Mouse (Mus musculus): ENCODE measurements around the gene Wwc2. TPM values are rescaled to one million over a fixed set of nuclear protein-coding genes. Genes with fewer than 3 reads are reported as not detected.

Wwc2 gene
- polyA plus RNA-seq, 1 experiment, result 1.4 TPM

DNA sequence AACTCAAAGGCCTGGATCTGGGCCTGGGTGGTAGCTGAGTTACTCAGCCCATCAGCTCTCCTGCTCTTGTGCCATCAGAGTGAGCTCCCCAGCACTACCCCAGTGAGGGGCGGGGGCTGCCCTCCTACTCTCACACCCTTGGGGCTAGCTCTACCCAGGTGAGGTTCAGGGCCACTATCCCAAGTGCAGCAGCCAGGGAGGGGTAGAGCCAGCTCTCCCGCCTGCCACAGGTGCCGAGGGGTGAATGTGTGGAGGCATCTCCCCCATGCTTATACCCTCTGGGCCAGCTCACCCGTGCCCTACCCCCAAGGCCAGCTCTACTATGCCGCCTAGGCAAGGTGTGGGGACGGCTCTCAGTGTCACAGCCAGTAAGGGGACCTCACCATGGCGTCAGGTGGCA is 75.8 kb downstream of the Wwc2 start:
- no peak for DNase-seq (ENCODE audit: low read depth, low spot score)
- WGBS, result 92% methylated on average over 7 of the region's 7 CpGs

DNA sequence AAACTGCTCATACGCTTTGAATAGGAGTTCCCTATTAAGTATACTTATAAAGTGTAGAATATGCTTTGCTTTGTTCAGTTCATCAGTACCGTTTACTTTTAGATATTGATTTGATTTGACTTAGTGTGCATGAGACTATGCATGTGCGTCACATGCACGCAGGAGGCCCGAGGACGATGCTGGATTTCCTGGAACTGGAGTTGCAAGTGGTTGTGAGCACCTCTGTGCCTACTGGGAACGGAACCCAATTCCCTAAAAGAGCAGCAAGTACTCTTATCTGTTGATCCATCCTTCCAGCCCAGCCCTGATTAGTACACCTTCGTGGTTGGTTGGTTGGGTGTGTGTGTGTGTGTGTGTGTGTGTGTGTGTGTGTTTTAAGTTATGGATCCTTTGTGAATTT is 76.6 kb downstream of the Wwc2 start:
- WGBS, result 93% methylated on average over 8 of the region's 8 CpGs

DNA sequence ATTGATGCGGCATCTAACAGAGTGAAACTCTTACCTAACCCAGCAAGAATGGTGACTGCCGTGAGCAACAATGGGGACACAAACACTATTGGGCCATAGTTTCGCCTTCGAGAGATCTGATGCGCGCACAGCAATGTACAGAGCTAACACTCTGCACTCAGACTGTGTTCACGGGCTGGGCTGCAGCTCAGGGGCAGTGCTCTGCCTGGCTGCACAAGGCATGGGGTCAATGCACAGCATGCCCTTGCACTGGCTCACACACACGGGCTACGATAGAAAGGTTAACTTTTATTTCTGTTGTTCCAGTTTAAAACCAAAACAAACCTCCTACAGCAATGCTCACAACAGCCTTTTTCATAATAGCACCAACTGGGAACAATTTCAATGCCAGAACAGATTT is 77.1 kb downstream of the Wwc2 start:
- no peak for DNase-seq (ENCODE audit: low read depth, low spot score)
- WGBS, result 95% methylated on average over 9 of the region's 9 CpGs

More for the DNA sequence above, 76.6 kb downstream of the Wwc2 start:
- DNase-seq (ENCODE audit: low read depth, low spot score), result no peak

DNA sequence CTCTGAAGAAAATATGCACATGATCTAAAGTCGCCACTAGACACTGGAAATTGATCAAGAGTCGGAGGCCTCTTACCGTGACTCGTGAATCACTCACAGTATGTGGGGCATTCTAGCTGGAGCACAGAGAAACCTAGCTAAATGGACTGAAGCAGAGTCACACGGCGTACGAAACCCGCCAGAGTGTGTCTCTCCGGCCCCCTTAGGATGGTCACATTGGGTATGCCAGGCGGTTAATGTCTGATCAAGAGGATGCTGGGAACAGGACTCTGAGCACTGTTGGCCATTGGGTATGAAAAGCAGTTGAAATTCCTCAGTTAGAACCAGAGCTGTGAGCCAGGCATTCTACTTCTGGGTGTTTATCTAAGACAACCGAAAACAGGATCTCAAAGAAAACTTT is 81.0 kb downstream of the Wwc2 start:
- DNase-seq (ENCODE audit: low read depth, low spot score), result no peak
- WGBS, result 95% methylated on average over 11 of the region's 11 CpGs

DNA sequence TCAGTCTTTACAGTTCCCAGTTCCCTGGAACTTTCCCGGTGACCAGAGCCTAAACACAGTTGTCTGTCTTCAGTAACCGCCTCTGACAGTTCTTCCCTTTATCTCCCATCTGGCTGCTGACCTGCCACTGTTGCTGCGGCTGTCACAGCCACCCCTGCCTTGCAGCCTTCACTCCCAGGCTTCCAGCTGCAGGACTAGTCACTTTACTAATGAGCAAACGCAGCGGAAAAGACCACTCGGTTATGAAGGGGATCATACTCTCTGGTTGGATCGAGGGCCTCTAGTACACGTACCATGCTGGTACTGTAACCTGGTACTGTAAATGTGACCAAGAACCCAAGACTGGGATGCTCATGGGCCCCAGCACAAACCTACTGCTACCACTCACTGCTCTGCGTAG is 83.7 kb downstream of the Wwc2 start:
- DNase-seq (ENCODE audit: low read depth, low spot score), result no peak
- WGBS, result 90% methylated on average over 9 of the region's 9 CpGs

DNA sequence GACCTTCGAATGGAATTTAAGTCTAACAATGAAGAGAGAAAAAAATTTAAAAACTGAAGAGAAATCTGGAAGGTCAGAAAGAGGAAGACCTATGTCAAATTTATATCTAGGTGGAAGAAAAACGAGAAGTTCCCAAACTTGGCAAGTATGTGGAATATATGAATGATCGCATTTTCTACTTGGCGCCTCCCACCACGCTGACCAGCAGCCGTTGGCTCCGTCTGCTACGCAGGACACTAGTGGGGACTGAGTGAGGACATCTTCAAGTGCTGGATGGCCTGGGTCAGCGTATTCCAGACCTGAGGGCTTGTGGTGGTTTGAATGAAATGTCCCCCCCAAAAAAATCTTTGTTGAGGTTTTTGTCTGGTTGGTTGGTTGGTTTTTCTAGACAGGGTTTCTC is 84.6 kb downstream of the Wwc2 start:
- no peak for DNase-seq (ENCODE audit: low read depth, low spot score)
- 91% methylated on average over 9 of the region's 9 CpGs for WGBS

DNA sequence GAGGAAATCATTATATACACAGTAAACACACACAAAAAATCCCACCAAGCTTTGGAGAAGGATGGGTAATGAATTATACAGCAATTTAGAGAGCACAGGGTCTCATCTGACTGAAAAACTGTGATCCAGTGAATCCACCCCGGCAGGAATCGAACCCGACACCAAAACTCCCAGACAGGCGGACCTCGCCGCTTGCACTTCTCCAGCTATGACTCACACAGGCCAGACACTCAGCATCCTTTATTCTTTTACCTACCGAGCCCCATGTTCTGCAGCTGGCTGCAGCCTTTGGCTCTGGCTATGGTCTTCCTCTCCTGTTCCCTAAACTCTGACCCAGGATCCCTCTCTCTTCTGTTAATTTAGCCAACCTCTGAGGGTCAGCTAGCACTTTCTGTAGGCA is 85.5 kb downstream of the Wwc2 start:
- DNase-seq (ENCODE audit: low read depth, low spot score), result no peak
- 87% methylated on average over 7 of the region's 7 CpGs for WGBS

DNA sequence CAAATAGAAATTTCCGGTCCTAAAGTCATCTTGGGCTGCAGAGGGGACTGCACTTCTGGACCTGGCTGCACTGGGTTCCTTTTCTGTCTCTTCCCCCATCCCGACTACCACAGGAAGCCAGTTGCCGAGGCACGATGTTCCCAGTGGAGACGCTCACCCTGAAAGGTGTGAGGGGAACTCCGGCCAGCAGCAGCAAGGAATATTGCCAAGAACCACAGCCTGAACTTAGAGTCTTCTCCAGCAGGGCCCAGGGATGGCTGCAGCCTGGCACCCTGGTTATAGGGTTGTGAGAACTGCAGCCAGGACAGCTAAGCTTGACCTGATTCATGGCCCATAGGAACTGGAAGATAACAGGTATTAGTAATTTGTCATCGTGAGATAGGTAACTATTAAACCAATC is 86.7 kb downstream of the Wwc2 start:
- DNase-seq (ENCODE audit: low read depth, low spot score), result no peak
- WGBS, result 76% methylated on average over 7 of the region's 7 CpGs

DNA sequence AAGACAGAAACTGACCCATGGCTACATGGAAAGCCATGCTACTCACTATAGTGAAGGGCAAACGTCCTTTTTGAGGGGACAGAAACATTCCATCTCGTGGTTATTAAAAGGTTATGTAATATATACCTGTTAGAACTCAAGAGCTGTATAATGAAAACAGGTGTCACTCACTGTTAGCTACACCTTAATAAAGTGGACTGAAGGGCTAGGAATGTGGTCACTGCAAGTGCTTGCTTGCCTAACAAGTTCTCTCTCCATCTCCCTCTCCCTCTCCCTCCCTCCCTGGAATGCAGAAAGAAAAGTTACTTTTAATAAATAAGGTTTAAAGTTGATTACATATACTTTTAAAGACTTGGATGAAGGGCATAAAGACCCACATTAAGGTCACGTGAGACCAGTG is 88.0 kb downstream of the Wwc2 start:
- WGBS, result 88% methylated on average over 3 of the region's 3 CpGs
- DNase-seq (ENCODE audit: low read depth, low spot score), result no peak

DNA sequence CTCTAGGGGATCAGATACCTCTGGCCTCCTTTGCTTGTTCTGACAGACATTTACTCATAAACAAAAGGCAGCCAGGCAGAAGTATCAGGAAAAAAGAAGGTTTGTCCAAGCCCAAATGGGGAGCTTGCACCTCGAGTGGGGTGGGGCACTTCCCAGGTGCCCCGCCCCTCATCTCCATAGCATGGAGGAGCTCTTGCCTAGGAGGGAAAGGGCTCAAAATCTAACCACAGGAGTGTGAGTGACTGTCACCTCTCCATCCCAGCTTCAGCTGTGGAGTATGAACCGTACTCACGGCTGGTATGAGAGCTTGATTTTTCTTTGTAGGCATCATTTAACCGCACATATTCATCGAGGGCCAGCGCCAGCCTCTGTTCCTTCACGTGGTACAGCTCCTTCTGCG is 90.4 kb downstream of the Wwc2 start:
- no peak for DNase-seq (ENCODE audit: low read depth, low spot score)
- 87% methylated on average over 9 of the region's 9 CpGs for WGBS

DNA sequence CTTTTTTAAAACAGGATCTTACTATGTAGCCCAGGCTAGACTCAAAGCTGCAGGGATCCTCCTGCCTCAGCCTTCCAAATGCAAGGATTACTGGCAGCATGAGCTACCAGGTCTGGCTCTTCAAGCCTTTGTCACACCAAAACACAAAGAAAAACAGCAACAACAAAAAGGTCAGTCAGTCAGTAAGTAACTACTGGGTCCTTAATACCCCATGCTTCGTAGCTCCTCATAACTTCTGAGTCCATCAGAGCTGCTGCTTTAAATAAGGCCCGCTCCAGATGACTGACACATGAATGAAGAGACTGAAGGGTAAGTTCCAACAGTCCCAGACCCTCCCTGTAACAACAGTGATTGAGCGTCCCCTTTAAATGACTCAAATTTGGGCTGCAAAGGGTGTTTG is 90.8 kb downstream of the Wwc2 start:
- WGBS, result 98% methylated on average over 3 of the region's 3 CpGs
- no peak for DNase-seq (ENCODE audit: low read depth, low spot score)

DNA sequence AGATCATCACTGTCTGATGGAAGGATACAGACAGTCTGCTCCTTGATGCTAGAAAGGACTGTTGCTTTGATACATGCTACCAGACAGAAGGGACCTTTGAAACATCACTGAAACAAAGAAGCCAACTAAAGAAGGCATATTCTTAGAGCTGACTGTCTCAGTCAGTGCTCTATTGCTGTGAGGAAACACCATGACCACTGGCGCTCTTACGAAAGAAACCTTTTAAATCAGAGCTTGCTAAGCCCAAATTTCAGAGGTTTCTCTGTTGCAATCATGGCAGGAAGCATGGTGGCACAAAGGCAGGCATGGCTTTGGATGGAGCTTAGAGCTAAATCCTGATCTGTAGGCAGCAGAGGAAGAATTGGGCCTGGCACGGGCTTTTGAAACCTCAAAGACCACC is 98.3 kb downstream of the Wwc2 start:
- 89% methylated on average over 3 of the region's 3 CpGs for WGBS
- DNase-seq (ENCODE audit: low read depth, low spot score), result no peak

DNA sequence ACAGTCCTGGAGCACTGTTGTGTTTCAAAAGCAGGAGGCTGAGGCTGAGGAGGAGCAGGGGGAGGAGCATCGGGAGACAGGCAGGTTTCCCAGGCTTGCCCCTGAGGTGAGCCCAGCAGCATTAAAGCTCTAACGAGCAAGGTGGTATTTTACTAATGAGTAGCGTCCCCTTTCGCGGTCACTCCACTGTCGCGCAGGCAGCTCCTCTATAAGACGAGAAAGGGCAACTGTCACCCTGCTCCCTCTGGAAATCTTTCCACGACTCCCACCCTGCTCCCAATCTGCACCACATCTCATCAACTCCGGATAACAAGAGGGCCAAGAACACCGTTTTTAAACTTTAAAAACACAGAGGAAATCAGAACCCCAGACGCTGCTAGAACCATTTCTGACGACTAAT is 99.1 kb downstream of the Wwc2 start:
- 81% methylated on average over 13 of the region's 13 CpGs for WGBS
- DNase-seq (ENCODE audit: low read depth, low spot score), result no peak

DNA sequence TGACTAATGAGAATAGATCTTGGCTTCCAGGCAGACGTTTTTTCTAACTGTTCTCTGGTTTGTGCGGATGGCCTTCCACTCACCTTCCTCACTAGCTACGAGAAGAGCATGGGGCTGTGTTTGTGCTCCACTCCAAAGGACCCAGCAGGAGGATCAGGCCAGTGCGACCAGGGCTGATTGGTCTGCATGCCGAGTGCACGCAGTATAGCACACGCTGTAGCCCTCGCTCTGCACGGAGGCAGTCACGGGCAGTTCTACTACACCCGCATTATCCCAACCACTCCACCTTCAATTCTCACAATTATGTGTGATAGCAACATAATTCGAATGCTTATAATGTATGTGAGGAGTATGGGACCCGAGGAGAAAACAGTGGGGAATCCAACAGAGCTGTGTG is 99.9 kb downstream of the Wwc2 start:
- DNase-seq (ENCODE audit: low read depth, low spot score), result no peak
- WGBS, result 91% methylated on average over 13 of the region's 13 CpGs

DNA sequence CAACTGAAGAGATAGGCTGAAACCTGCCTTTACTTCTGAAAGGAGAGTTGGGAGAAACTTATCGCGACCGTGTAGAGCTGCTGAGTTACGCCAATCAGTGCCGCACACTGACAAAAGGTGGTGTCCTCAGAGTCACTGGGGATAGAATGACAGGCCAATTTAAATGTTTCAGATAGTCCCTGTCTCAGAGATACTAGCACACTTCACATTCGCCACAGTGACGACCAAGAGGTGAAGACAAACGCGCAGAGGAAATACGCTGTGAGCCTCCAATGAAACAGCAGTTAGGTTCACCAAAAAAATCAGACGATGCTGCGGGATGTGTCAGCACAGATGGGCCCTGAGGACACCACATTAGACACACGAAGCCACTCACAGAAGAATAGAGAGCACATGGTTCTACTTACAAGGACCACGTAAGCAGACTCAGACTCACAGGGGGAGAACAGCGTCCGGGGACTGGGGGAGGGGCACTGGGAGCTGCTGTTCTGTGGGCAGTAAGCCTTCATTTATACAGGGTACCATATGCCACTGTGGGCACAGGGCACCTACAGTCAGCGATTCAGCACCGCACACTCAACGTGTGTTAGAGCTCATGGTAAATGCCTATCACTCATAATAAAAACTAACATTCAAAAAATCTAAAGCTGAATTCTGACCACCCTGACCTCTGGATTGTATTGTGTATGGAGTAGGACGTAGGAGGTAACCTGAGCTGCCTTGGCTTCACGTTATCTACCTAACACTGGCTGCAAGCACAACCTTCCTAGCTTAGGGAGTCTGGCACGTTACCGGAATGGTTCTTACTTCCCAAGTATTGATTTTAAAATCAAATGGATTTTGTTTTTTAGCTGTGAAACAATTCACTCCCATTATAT is 100.5 kb downstream of the Wwc2 start:
- 93% methylated on average over 23 of the region's 23 CpGs for WGBS
- DNase-seq (ENCODE audit: low read depth, low spot score), result no peak

DNA sequence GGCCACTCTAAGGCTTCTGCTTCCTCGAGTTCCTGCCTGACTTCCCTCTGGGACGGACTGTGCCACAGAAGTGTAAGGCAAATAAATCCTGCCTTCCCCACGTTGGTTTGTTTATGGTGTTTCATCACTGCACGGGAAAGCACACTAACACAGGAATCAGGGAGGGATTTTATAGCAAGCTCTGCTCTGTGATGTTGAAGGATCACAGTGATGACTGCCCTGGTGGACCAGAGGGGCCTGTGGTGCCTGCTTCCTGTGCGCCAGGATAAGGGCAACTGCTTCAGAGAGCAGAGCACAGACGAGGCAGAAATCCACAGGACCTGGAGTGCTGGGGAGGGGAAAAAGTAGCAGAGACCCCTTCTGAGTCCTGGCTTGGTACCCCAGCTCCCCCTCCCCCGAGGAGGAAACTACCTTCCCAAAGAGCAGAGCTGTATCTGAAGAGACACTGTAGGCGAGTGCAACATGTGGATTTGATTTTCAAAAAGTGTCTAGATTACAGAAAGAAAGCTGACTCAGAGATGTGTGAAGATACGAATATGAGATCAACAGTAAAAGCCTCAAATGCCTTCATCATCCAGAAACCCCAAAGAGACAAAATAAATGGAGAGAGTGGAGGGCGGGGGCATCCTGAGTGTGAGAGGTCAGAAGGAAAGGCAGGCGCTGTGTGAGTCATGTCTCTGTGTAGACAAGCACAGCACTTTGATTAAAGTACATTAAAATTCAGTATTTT is 101.7 kb downstream of the Wwc2 start:
- no peak for DNase-seq (ENCODE audit: low read depth, low spot score)
- WGBS, result 58% methylated on average over 11 of the region's 11 CpGs

DNA sequence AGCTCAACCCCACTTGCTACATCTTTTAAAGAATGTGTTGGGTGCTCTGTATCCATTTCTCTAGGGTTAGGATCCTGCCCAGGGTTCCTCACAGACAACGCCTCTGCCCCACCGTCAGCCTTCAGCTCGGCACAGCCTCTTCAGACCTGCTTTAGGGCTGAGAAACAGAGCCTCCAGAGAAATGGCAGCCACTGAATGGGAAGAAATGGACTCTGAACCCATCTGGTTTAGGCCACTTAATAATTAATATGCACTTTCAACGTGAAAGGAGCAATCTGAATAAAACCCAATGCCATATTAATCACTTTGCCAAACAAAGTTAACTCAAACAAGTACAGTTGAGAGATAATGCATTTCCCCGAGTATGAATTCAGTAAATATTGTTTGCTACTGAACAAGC is 106.4 kb downstream of the Wwc2 start:
- DNase-seq (ENCODE audit: low read depth, low spot score), result no peak
- WGBS, result 78% methylated on average over 5 of the region's 5 CpGs

DNA sequence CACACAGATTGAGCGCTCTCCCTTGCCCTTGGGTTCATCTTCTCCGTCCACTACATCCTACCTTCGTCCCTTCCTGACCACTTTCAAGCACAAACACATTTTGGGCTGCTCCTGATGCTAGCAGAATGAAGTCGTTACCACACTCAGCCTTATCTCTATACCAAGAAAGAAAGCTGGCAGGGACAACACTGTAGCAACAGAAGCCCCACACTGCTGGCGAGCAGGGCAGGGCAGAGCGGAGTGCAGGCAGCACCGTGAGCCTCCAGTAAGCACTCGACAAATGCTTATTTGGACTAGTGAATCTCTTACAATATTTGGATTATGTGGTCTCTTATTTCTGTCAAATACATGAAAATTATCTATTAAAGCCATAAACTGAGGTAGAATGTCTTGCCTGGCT is 107.0 kb downstream of the Wwc2 start:
- 90% methylated on average over 8 of the region's 8 CpGs for WGBS
- no peak for DNase-seq (ENCODE audit: low read depth, low spot score)

DNA sequence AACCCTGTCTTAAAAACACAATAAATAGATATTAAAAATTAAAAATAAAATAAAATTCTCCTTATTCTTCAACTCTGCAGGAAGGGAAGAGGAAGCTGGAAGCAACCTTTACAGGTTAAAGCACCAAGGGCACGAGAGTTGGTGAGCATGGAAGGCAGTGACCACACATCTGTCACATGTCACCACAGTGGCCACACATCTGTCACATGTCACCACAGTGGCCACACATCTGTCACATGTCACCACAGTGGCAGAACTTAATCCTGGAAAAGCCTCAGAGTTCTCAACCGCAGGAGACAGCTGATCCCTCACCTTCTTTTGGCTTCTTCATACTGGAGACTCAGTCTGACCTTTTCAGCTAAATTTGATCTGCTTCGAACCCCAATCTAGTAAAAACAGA is 112.2 kb downstream of the Wwc2 start:
- WGBS, result 83% methylated on average over 3 of the region's 3 CpGs
- DNase-seq (ENCODE audit: low read depth, low spot score), result no peak

DNA sequence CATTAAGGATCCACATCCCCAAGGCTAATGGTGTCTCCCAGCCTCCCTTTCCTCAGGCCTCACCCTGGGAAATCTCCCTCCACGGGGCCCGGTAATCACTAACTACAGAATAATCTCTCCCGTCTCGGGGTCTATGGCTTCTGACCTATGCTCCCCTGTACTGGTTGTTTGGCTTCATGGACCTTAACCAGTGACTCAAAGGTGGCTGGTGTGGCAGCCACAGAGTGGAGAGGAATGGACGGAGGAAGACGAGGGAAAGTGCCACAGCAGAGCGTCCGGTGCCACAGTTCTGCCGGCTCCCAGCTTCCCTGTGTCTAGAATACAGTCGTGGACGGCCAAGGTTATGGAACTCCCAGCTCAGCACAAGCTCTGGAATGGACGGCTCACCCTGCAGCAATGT is 114.9 kb downstream of the Wwc2 start:
- no peak for DNase-seq (ENCODE audit: low read depth, low spot score)
- WGBS, result 92% methylated on average over 12 of the region's 12 CpGs

DNA sequence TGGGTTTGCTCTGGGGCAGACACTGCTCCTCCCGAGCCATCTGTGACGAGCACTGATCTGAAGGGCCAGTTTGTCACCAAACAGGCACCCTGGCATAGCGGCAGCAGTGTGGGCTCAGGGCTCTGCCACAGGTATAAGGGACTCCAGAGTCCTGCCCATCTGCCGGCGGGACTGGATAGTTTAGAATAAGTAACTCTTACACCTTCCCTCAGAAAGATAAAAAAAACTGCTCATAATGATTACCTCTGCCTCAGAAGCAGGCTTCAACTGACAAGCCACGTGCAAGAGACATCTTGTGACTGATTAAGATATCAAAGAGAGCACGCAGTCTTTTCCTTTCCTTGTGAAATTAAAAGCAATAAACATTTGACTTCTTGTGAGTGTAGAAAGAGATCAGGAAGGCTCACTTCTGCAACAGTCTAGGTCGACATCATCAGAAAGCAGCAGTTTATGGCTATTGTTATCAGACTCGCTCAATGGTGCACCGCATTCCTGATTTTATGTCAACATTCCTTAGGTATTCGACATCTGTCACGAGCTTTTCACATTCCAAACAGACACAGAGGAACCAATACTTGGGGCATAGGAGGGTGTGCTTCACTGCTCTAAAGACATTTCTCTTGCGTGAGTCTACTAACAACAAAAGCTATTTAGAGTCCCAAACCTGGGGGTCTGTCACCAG is 116.1 kb downstream of the Wwc2 start:
- no peak for DNase-seq (ENCODE audit: low read depth, low spot score)
- 57% methylated on average over 13 of the region's 13 CpGs for WGBS

All from large intestine, adult 2 months (tissue).